Mouse (Mus musculus): ENCODE measurements around the gene Gm21977.
"Not testable (repeated sequence)": the region's sequence is repeated elsewhere in the genome, so short reads cannot be mapped to it uniquely, and the experiment has no call there.

Gene Gm21977

GRCm38 (mm10) chr14:42853377-42853776 is at the start of gene Gm21977:
Gm21977 (minus strand) TSS chr14:42853477.
- DNase-seq (ENCODE audit: low spot score), result not testable (repeated sequence)

Measured in ovary, postnatal 36 days (tissue).